Mouse (Mus musculus): ENCODE results near the gene Olfr71. TPM values are rescaled to one million over a fixed set of nuclear protein-coding genes. Genes with fewer than 3 reads are reported as not detected.
A peak's percentile ranks its signal among the peaks of the same experiment; 100 is the strongest.

Gene Olfr71
- polyA plus RNA-seq, 1 experiment from 2014 or later: not detected

DNA sequence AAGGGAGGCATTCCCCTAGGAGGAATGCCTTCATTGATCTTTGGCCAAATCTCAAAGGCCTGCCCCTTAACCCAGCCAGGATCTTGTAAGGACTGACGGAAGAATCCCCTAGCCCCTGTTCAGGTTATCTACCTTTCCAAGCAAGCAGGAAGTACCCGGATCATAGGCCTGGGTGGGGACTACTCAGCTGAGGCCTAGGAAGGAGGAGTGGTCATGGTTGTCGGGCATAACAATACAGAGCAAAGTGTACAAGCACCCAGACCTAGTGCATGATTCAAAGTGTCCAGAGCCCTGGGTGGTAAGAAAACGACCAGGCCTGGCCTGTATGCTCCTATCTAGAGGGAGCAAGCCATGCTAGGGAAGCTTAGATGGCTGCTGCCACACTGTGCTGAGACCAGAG, 34.4 kb downstream of the Olfr71 start:
- no peak overlapping the region for H3K4me2 ChIP-seq
- H3K27ac ChIP-seq (ENCODE audit: low read depth, low read length): no peak overlapping the region
- peaks cover 2% of the 10 kb centered on the region; the same call in 1 of the 2 replicates for H3K36me3 ChIP-seq (ENCODE audit: control insufficient read depth, insufficient read depth, low read length)
- 0 out of 2 replicates have a peak, but pooled peaks cover 4% of the 10 kb centered on the region for H3K4me1 ChIP-seq (ENCODE audit: control insufficient read depth, insufficient read depth, low read length)
- ATAC-seq (replicated peaks; ENCODE audit: insufficient number of reproducible peaks, low FRiP score, low TSS enrichment): no peak
- H3K9me3 ChIP-seq (replicated peaks; ENCODE audit: control insufficient read depth, low read length): no peaks in the 10 kb centered on the region
- no peak overlapping the region for H3K4me3 ChIP-seq (ENCODE audit: low read depth, low read length)
- H3K27me3 ChIP-seq (ENCODE audit: control insufficient read depth, insufficient read depth, low read length): no peaks in the 10 kb centered on the region
- no peak overlapping the region for H3K9ac ChIP-seq (ENCODE audit: low read depth, low read length)
- 69% methylated on average over 4 of the region's 4 CpGs for WGBS (ENCODE audit: insufficient replicate concordance)

DNA sequence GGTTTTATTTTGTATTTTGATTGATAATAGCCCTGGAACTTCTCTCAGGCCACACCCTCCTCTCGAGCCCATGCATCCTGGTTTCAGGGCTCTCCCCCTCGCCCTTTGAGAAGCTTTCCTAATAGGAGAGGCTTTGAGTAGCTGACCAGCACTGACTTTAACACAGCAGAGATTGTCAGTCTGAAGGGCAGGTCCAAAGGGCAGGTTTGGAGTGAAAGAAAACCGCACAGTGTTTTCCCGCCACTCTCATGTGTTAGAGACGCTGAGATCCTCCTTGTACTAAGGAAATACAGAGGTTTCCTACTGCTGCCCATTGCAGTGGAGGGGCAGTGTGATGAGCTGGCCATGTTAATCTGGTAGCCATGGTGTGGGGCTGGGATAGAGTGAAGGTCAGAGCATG, 35.1 kb downstream of the Olfr71 start:
- WGBS (ENCODE audit: insufficient replicate concordance): 74% methylated on average over 5 of the region's 5 CpGs
- no peaks in the 10 kb centered on the region for H3K9me3 ChIP-seq (replicated peaks; ENCODE audit: control insufficient read depth, low read length)

DNA sequence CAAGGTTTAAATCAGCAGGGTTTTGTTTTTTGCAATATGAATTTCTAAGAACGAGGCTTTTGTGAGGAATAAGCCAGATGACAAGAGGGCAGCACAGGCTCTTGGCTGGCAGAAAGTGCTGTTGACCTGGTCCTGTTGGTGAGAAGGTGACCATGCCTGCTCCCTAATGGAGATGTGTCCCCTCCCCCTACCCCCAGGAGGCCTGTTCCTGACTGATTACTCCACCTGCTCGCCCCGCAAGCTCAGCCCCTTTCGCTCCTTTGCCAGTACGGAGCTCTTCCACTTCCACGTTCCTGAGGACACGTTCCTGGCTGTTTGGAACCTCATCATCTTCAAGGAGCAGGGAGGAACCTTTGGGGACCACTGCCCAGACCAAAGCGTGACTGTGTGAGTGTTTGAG, 36.4 kb downstream of the Olfr71 start:
- H3K27me3 ChIP-seq (ENCODE audit: control insufficient read depth, insufficient read depth, low read length): no peaks in the 10 kb centered on the region
- no peaks in the 10 kb centered on the region for H3K9me3 ChIP-seq (replicated peaks; ENCODE audit: control insufficient read depth, low read length)
- WGBS (ENCODE audit: insufficient replicate concordance): 76% methylated on average over 8 of the region's 8 CpGs
- no peak overlapping the region for H3K4me2 ChIP-seq
- H3K4me3 ChIP-seq (ENCODE audit: low read depth, low read length): no peak overlapping the region
- no peak for ATAC-seq (replicated peaks; ENCODE audit: insufficient number of reproducible peaks, low FRiP score, low TSS enrichment)
- H3K36me3 ChIP-seq (ENCODE audit: control insufficient read depth, insufficient read depth, low read length): peaks cover 2% of the 10 kb centered on the region; the same call in 1 of the 2 replicates
- no peak overlapping the region for H3K27ac ChIP-seq (ENCODE audit: low read depth, low read length)
- H3K4me1 ChIP-seq (ENCODE audit: control insufficient read depth, insufficient read depth, low read length): peaks cover 9% of the 10 kb centered on the region
- no peak overlapping the region for H3K9ac ChIP-seq (ENCODE audit: low read depth, low read length)

More for the DNA sequence above, 35.1 kb downstream of the Olfr71 start:
- Histone ChIP-seq H3K4me3 (ENCODE audit: low read depth, low read length) (no peak overlapping the region), H3K9ac (ENCODE audit: low read depth, low read length) (no peak overlapping the region), H3K4me1 (ENCODE audit: control insufficient read depth, insufficient read depth, low read length) (peaks cover 5% of the 10 kb centered on the region), H3K27me3 (ENCODE audit: control insufficient read depth, insufficient read depth, low read length) (no peaks in the 10 kb centered on the region), H3K27ac (ENCODE audit: low read depth, low read length) (no peak overlapping the region), H3K4me2 (no peak overlapping the region), H3K36me3 (ENCODE audit: control insufficient read depth, insufficient read depth, low read length) (peaks cover 2% of the 10 kb centered on the region; the same call in 1 of the 2 replicates)
- ATAC-seq (replicated peaks; ENCODE audit: insufficient number of reproducible peaks, low FRiP score, low TSS enrichment): no peak

DNA sequence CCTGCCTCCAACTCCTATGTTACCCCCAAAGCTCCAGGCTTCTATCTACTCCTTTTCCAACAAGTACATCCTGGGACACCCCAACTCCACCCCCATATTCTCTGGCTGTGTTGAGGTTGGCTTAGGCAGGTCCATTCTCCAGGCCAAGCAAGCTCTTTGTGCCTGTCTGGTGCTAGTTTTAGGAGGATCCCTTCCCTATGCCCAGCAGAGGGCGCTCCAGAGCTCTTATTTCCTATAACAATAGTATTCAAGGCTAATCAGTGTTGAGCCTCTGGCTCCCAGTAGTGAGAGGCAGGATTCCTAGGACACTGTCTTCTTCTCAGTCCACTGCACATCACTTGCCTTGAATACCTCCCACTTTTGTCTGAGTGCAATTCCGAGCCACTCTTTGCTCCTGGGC, 38.0 kb downstream of the Olfr71 start:
- Histone ChIP-seq H3K9me3 (replicated peaks; ENCODE audit: control insufficient read depth, low read length) (no peaks in the 10 kb centered on the region), H3K4me3 (ENCODE audit: low read depth, low read length) (no peak overlapping the region), H3K4me2 (no peak overlapping the region), H3K36me3 (ENCODE audit: control insufficient read depth, insufficient read depth, low read length) (peaks cover 1% of the 10 kb centered on the region; the same call in 1 of the 2 replicates), H3K4me1 (ENCODE audit: control insufficient read depth, insufficient read depth, low read length) (peaks cover 9% of the 10 kb centered on the region), H3K27me3 (ENCODE audit: control insufficient read depth, insufficient read depth, low read length) (peaks cover 3% of the 10 kb centered on the region; the same call in 1 of the 2 replicates), H3K27ac (ENCODE audit: low read depth, low read length) (no peak overlapping the region), H3K9ac (ENCODE audit: low read depth, low read length) (no peak overlapping the region)
- WGBS (ENCODE audit: insufficient replicate concordance): 6% methylated on average over 2 of the region's 2 CpGs
- no peak for ATAC-seq (replicated peaks; ENCODE audit: insufficient number of reproducible peaks, low FRiP score, low TSS enrichment)

DNA sequence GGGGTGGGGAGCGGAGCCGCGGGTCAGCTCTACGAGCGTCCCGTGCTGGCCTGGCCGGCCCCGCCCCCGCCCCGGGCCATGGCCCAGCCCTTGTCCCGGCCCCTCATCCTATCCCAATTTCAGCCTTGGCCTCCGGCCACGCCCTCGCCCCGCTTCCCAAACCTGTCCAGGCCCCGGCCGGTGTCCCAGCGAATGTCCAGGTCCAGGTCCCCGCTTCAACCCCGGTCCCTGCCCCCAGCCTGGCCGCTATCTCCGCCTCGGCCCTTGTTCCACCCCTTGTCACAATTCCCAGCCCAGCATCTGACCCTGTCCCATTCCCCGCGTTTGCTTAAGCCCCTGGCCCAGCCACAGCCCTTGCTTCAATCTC, 40.6 kb downstream of the Olfr71 start:
- under 1% methylated on average over 25 of the region's 25 CpGs for WGBS (ENCODE audit: insufficient replicate concordance)
- Histone ChIP-seq H3K27ac (ENCODE audit: low read depth, low read length) (peak overlapping the region; percentile 17; the same call in 1 of the 2 replicates), H3K9me3 (replicated peaks; ENCODE audit: control insufficient read depth, low read length) (no peaks in the 10 kb centered on the region), H3K27me3 (ENCODE audit: control insufficient read depth, insufficient read depth, low read length) (peaks cover 26% of the 10 kb centered on the region), H3K4me2 (peak overlapping the region; percentile 91), H3K4me1 (ENCODE audit: control insufficient read depth, insufficient read depth, low read length) (peaks cover 9% of the 10 kb centered on the region), H3K9ac (ENCODE audit: low read depth, low read length) (peak overlapping the region; percentile 77), H3K4me3 (ENCODE audit: low read depth, low read length) (peak overlapping the region; percentile 73), H3K36me3 (ENCODE audit: control insufficient read depth, insufficient read depth, low read length) (no peaks in the 10 kb centered on the region)
- peak; percentile 69 for ATAC-seq (replicated peaks; ENCODE audit: insufficient number of reproducible peaks, low FRiP score, low TSS enrichment)

DNA sequence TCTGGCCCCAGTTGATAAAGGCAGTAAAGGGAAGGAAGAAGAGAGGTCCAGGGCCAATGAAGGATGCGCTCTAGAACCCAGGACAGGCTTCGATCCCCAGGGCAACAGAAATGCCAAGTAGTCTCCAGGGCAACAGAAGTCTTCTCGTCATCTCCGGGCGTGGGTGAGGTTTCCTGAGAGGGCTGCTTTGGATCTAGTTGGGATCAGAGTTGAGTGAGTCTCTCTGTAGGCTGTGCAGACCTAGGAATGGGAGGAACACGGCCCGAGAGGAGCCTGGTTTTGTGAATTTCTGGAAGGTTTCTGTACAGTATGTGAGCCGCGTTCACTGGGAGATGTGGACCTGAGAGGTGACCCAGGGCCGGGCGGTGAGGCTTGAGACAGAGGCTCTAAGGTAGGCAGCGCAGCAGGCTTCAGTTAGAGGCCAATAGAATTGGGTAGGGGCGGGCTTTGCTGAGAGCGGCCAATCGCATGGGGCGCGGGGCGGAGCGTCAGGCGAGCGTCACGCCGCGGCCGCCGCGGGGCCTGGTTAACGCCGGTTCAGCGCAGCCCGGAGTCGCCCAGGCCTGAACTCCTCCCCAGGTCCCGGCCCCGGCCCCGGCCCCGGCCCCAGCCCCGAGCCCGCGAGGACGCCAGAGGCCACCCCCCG, 41.1 kb downstream of the Olfr71 start, which contains the start of the genes Tmem8b and Fam221b:
TSS of gene Tmem8b (plus strand) at position 190 of the 646 bp plus-strand sequence.
TSS of gene Fam221b (minus strand) at position 364 of the 646 bp plus-strand sequence.
- Histone ChIP-seq H3K4me1 (ENCODE audit: control insufficient read depth, insufficient read depth, low read length) (peaks cover 9% of the 10 kb centered on the region), H3K9ac (ENCODE audit: low read depth, low read length) (peak within 1 kb of the TSS; percentile 77), H3K4me3 (ENCODE audit: low read depth, low read length) (peak within 1 kb of the TSS; percentile 73), H3K9me3 (replicated peaks; ENCODE audit: control insufficient read depth, low read length) (no peaks in the 10 kb centered on the region), H3K36me3 (ENCODE audit: control insufficient read depth, insufficient read depth, low read length) (no peaks in the 10 kb centered on the region), H3K4me2 (peak within 1 kb of the TSS; percentile 91), H3K27me3 (ENCODE audit: control insufficient read depth, insufficient read depth, low read length) (peaks cover 26% of the 10 kb centered on the region), H3K27ac (ENCODE audit: low read depth, low read length) (peak within 1 kb of the TSS; percentile 17; the same call in 1 of the 2 replicates)
- peak; percentile 86 for ATAC-seq (replicated peaks; ENCODE audit: insufficient number of reproducible peaks, low FRiP score, low TSS enrichment)
- 3% methylated on average over 41 of the region's 41 CpGs for WGBS (ENCODE audit: insufficient replicate concordance)

DNA sequence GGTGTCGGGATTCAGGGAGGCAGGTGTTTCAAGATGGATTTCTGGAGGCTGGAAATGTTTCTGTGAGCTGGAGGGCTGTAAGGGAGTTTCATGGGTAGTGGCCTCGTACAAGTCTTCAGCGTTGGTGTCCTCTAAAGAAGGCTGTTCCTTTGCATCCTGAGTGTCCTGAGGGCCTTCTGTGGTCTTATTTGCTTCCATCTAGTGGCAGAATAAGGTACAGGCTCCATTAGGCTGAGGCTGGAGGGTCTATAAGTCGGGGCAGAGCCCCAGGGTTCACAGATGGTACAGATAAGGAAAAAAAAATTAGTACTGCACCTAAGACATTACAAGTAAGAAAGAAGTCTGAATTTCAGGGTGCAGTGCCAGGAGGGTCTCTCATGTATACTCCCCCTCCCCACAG, 43.6 kb downstream of the Olfr71 start:
- no peak for ATAC-seq (replicated peaks; ENCODE audit: insufficient number of reproducible peaks, low FRiP score, low TSS enrichment)
- Histone ChIP-seq H3K4me2 (no peak overlapping the region), H3K9ac (ENCODE audit: low read depth, low read length) (no peak overlapping the region), H3K9me3 (replicated peaks; ENCODE audit: control insufficient read depth, low read length) (no peaks in the 10 kb centered on the region; the same call in 1 of the 2 replicates), H3K4me1 (ENCODE audit: control insufficient read depth, insufficient read depth, low read length) (peaks cover 5% of the 10 kb centered on the region), H3K27ac (ENCODE audit: low read depth, low read length) (no peak overlapping the region), H3K27me3 (ENCODE audit: control insufficient read depth, insufficient read depth, low read length) (peaks cover 44% of the 10 kb centered on the region), H3K36me3 (ENCODE audit: control insufficient read depth, insufficient read depth, low read length) (no peaks in the 10 kb centered on the region), H3K4me3 (ENCODE audit: low read depth, low read length) (no peak overlapping the region)
- 14% methylated on average over 4 of the region's 4 CpGs for WGBS (ENCODE audit: insufficient replicate concordance)

DNA sequence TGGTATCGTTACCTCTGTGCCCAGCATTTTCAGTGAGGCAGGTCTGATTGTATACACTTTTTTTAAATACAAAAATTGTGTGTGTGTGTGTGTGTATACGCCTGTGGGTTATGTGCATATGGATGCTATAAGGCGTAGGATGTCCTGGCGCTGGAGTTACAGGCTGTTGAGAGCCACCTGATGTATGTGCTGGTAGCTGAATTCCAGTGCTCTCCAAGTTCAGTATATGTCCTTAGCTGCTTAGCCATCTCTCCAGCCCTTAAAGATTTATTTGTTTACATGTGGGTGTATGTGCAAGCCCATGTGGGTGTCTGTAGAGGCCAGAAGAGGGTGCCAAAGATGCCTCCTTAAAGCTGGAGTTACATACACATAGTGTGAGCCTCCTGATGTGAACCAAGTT, 52.9 kb downstream of the Olfr71 start:
- no peaks in the 10 kb centered on the region for H3K36me3 ChIP-seq (ENCODE audit: control insufficient read depth, insufficient read depth, low read length)
- no peak overlapping the region for H3K9ac ChIP-seq (ENCODE audit: low read depth, low read length)
- H3K4me2 ChIP-seq: peak overlapping the region; percentile 89
- ATAC-seq (replicated peaks; ENCODE audit: insufficient number of reproducible peaks, low FRiP score, low TSS enrichment): no peak
- H3K4me1 ChIP-seq (ENCODE audit: control insufficient read depth, insufficient read depth, low read length): peaks cover 3% of the 10 kb centered on the region; the same call in 1 of the 2 replicates
- H3K27ac ChIP-seq (ENCODE audit: low read depth, low read length): no peak overlapping the region
- 60% methylated on average over 4 of the region's 4 CpGs for WGBS (ENCODE audit: insufficient replicate concordance)
- H3K4me3 ChIP-seq (ENCODE audit: low read depth, low read length): peak overlapping the region; percentile 87
- H3K27me3 ChIP-seq (ENCODE audit: control insufficient read depth, insufficient read depth, low read length): peaks cover 11% of the 10 kb centered on the region
- no peaks in the 10 kb centered on the region for H3K9me3 ChIP-seq (replicated peaks; ENCODE audit: control insufficient read depth, low read length)

Data from heart, embryonic 11.5 days (tissue).